Mouse (Mus musculus) gastrocnemius, adult 2 months (tissue): ENCODE data around the gene Mmd2. TPM values are rescaled to one million over a fixed set of nuclear protein-coding genes. Genes with fewer than 3 reads are reported as not detected.
A peak's percentile ranks its signal among the peaks of the same experiment; 100 is the strongest.

Experiments
- DNase-seq: peaks from one replicate; pipeline ENCODE4 v3.0.0; 2022
- H3K27ac ChIP-seq: fragments of 200-600 bp; 2 replicates; pipeline ENCODE4 v1.8.1; 2022; ENCODE audit warnings: mild to moderate bottlenecking
- H3K4me3 ChIP-seq: fragments of 200-600 bp; 2 replicates; pipeline ENCODE4 v1.8.1; 2022; ENCODE audit warnings: mild to moderate bottlenecking, moderate library complexity
- CTCF ChIP-seq: fragments of 200-600 bp; IDR thresholded peaks from 2 replicates; pipeline ENCODE4 v1.8.1; 2022; ENCODE audit warnings: antibody characterized with exemption, mild to moderate bottlenecking, moderate library complexity
- intact Hi-C: fragments of 180-260 bp; cut with DNase I; formaldehyde crosslinking; loops from one replicate; pipeline ENCODE4 v1.15.1; 2025
- long read RNA-seq, 2 experiments: library from polyadenylated mRNA; stranded (forward); transcript quantifications; one replicate each; pipeline ENCODE4 v2.0.0; 2021
- total RNA-seq, 2 experiments: library from RNA; stranded (reverse); gene quantifications; 2 replicates each; pipeline ENCODE4 v1.2.3; 2021

Mmd2 gene
- not detected for total RNA-seq
- long read RNA-seq, experiment 1, partial matches to known transcripts, result 0 of 1 reads
- long read RNA-seq, experiment 1, other reads (novel, unspliced or antisense), result 1 of 1 reads
- long read RNA-seq, experiment 2, result 0 reads

DNA sequence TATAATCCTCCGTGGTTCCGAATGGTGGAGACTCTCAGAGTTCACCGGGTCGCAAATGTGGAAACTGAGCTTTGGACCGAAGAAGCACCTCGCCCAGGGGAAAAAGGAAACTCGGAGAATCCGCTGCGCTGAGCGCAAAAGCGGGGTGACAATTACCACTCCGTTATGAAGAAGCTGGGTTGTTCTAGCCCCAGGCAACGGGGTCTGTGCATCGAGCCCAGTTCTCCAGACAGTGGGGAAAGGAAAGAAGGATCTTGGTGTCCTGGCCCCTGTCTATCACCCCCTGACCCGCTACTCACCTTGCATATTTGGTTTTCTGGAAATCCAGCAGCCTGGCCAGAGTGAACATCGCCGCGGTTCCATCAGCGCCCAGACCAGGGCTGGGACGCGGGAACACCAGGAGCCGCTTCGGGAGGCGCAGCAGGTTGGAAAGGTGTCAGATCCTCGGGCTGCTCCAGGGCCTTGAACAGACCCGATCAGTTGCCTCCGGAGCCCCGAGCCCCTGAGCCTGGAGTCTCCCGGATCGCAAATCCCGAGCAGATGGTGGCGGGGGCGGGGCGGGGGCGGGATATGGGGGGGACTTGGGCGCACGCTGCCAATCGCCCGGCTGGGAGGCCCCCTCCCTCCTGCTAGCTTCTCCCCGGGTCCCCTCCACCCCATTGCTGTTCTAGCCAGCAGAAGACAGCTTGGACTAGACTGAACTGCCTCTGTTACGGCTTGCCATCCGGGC lies at the start of gene Mmd2:
Mmd2 (minus strand) TSS at position 542 of the 730 bp plus-strand sequence.
- peak within 1 kb of the TSS; percentile 44 for H3K4me3 ChIP-seq
- DNase-seq, result no peak
- intact Hi-C loops, result no loop called here

DNA sequence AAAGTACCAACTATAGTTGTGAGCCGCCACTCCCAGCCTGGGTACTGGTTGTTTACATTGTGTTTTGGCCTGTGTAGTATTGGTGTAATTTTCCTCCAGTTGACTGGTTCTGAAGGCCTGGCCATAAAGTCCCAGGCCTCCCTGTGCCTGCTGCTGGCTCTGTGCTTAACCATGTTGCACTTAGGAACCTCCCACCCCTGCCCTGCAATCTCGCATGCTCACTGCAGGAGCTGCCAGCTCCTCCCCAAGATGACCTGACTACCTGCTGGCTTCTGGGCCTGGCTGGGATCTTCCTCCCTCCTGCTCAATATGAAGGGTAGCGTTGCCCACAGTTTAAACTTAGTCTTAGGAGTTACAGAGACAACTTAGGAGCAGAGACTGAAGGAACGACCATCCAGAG lies 43.7 kb upstream of the Mmd2 start:
- no peak for DNase-seq
- no peak for TF ChIP-seq CTCF
- Histone ChIP-seq H3K27ac (no peak overlapping the region), H3K4me3 (no peak overlapping the region)
- intact Hi-C loops, result no loop called here

More for the DNA sequence above, at the start of gene Mmd2:
- no peak within 1 kb of the TSS for H3K27ac ChIP-seq
- TF ChIP-seq CTCF, result no peak

DNA sequence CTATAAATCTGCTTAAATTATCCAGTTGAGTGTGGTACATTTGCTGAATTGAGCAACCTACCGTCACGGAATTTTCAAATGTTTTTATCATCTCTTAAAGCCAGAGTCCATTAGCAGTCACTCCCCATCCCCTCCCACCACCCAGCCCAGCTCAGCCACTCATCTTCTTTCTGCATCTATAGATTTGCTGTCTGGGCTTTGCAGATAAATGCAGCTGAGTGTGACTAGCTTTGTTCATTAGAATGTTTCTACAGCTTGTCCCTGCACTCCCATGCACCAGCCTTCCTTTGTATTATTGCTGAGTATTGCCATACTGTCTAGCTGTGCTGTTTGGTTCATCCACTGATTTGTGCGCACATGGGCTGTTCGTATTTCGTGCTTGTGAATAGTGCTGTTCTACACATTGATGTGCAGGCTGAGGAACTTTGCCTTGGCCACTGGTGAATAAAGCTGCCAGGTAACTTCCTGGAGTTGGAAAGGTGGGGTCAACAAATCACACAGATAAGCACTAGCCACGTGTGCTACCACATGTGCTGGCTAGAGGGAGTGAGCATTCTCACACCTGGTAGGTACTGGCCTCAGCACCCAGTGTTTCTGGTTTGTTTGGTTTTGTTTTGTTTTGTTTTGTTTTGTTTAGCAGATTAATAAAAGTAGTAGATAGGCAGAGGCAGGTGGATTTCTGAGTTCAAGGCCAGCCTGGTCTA lies 42.3 kb upstream of the Mmd2 start:
- Histone ChIP-seq H3K27ac (no peak overlapping the region), H3K4me3 (no peak overlapping the region)
- DNase-seq, result no peak
- intact Hi-C loops, result no loop called here
- TF ChIP-seq CTCF, result no peak

DNA sequence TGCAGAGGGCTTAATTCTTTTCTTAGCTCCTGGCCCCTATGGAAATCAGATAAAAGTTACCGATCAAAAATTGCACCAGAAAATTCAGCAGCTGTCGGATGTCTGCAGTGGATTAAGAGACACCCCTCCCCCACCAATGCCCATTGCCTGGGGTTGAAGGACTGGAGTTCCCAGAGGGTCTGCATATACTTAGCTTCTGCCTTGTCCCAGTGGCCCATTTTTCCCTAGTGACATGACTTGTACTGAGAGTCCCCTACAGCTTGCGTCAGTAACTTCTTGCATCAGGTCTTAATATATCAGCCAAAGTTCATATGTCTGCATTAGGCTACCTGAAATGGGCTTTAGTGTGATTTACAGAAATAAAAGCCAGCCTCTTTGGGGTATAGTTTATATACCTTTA lies 41.8 kb upstream of the Mmd2 start:
- no peak for DNase-seq
- Histone ChIP-seq H3K27ac (no peak overlapping the region), H3K4me3 (no peak overlapping the region)
- TF ChIP-seq CTCF, result no peak
- intact Hi-C loops, result no loop called here

DNA sequence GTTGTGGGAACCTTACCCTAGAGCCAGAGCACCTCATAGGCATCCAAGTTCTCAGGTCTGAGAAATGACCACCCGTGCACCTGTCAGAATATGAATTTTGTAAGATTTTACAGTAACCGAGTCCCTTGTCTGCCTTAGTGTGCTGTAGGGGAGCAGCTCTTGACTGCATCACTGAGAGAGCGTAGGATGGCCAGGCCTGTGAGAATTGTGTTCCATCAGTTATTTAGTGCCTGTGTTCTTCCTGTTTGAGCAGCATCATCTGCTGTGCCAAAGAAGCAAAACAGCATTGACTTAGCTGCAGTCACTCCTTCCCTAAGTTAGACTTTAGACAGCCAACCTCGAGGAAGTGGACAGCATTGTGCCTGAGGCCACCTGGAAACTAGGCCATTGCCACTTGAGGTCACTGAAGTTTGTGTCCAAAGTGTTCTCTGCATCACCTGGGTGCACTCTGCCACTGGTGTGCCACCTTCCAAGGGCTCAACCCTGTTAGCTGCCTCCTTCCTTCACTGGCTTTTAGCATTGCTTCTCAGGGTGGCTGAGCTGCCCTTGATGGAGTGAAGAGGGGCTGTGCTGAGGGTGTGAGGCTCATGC lies 41.0 kb upstream of the Mmd2 start:
- no peak for DNase-seq
- intact Hi-C loops, result no loop called here
- TF ChIP-seq CTCF, result no peak
- H3K4me3 ChIP-seq, result no peak overlapping the region
- no peak overlapping the region for H3K27ac ChIP-seq

DNA sequence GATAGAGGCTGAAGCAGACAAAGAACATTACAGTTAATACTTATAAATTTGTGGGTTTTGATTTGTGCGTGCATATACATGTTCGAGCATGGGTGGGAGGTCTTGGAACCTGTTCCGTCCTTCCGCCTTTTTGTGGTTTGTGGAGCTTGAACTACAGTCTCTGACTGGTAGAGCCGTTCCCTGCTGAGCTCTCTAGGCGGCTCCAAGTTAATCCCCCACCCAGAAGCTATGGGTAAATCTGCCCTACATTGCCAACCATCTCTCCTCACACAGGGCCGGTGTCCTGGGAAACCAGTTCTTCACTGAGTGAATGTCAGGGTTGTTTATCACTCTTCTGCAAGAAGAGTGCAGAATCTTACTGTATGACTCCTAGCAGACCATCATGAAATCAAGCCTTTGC lies 39.6 kb upstream of the Mmd2 start:
- intact Hi-C loops, result no loop called here
- no peak overlapping the region for H3K27ac ChIP-seq
- no peak overlapping the region for H3K4me3 ChIP-seq
- TF ChIP-seq CTCF, result no peak
- DNase-seq, result no peak

DNA sequence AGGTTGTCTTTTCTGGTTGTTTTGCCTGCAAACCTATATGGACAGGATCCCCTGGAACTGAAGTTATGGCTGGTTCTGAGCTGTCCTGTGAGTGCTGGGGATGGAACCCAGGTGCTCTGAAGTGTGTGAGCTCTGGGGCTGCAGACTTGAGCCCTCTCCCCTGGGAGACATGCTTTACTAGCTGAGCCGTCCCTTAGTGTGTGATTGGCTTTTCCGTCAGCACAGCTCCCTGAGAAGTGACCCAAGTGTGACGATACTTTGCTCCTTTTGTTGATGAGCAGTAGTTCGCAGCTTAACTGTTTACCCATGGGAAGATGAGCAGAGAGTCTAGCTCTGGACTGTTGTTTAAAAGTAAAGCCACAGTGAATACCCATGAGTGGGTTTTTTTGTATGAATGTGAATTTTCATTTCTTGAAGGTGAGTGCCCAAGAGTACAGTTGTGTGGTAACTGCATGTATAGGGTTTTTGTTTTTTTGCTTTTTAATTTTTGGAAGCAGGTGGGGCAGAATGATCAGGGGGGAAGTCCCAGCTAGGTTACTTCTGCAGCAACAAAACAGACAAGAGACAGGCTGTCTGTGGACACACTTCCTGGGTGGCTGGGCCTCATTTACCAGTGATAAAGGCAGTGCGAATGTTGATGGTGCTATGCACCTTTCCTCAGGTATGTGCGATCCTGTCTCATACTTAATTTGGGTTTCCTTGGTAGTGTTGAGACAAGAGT lies 32.9 kb upstream of the Mmd2 start:
- no peak overlapping the region for H3K4me3 ChIP-seq
- no peak overlapping the region for H3K27ac ChIP-seq
- intact Hi-C loops, result no loop called here

DNA sequence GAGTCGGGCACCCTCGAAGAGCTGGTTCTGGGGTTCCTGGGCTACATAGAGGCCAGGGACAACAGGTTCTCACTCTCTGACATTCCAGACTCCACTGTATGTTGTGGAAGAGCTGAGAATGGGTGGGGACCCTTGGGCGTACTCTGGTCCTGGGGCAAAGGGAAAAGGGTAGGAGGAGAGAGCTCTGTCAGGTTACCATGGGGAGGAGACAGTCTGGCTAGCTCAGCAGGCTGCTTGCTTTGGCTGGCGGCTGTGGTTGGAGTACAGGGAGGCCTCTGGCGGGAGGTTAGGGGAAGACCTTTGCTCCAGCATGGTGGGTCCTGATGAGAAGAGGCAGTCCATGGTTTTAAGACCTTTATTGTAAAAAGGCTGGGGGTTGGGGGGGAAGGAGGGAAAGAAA lies 31.5 kb upstream of the Mmd2 start:
- intact Hi-C loops, result no loop called here
- no peak overlapping the region for H3K27ac ChIP-seq
- no peak for DNase-seq
- no peak overlapping the region for H3K4me3 ChIP-seq
- no peak for TF ChIP-seq CTCF

More for the DNA sequence above, 32.9 kb upstream of the Mmd2 start:
- no peak for TF ChIP-seq CTCF
- no peak for DNase-seq

DNA sequence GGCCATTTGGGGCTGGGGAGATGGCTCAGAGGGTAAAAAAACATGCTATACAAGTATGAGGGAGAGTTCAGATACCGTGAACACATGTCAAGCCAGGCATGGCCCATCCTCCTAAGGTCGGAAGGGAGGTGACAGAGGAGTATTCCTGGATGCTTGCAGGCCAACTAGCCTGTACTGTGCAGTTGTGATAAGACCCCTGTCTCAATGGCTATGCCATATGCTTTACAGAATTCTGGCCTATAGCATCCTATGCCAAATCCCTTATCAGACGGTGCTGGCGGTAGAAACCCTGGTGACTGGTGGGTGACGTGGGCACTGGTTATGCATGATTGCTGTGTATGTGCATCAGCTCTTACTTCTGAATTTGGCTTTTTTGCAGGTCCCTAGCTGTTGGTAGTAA lies 29.2 kb upstream of the Mmd2 start:
- intact Hi-C loops, result no loop called here
- DNase-seq, result no peak
- no peak overlapping the region for H3K4me3 ChIP-seq
- no peak overlapping the region for H3K27ac ChIP-seq
- no peak for TF ChIP-seq CTCF

DNA sequence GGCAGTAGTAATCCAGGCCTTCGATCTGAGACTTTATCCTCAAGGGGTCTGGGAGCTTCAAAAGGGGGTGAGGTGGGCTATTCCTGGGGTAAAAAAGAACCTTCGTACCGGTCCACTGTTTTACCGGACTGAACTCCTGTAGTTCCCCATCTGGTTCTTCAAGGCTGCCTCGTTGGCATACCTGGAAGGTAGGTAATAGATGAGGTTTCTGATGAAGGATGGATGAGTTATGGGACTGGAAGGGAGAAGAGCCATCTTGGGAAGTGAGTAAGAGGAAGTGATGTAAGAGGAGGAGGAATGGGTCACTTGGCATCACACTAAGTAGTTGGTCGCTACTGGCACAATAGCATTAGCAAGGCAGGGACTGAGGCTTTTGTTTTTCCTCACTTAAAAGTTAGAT lies 21.6 kb upstream of the Mmd2 start:
- TF ChIP-seq CTCF, result no peak
- no peak for DNase-seq
- Histone ChIP-seq H3K27ac (peak overlapping the region; percentile 95), H3K4me3 (peak overlapping the region; percentile 92)
- intact Hi-C loops, result no loop called here

DNA sequence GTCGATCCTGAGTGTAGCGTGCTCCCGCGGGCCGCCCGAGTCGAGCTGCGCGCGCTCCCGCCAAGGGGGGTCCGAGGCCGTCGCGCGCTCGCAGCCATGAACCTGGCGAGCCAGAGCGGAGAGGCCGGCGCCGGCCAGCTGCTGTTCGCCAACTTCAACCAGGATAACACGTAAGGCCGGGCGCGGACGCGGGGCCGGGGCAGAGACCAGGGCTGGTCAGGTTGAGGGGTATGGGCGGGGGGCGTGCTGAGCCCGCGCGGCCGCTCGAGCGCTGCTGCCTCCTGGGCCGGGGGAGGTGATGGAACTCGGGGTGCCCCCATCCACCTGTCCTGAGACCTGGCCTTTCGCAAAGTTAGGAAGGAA lies 21.0 kb upstream of the Mmd2 start:
- peak overlapping the region; percentile 92 for H3K4me3 ChIP-seq
- no peak for TF ChIP-seq CTCF
- H3K27ac ChIP-seq, result peak overlapping the region; percentile 95
- no peak for DNase-seq
- intact Hi-C loops, result loop anchor here (10.0 kb wide), 1 partner anchor 145 kb away; no protein-coding TSS in a partner anchor
